Mouse (Mus musculus): ENCODE results near the gene Mmp14.
A peak's percentile ranks its signal among the peaks of the same experiment; 100 is the strongest.

Gene Mmp14

DNA sequence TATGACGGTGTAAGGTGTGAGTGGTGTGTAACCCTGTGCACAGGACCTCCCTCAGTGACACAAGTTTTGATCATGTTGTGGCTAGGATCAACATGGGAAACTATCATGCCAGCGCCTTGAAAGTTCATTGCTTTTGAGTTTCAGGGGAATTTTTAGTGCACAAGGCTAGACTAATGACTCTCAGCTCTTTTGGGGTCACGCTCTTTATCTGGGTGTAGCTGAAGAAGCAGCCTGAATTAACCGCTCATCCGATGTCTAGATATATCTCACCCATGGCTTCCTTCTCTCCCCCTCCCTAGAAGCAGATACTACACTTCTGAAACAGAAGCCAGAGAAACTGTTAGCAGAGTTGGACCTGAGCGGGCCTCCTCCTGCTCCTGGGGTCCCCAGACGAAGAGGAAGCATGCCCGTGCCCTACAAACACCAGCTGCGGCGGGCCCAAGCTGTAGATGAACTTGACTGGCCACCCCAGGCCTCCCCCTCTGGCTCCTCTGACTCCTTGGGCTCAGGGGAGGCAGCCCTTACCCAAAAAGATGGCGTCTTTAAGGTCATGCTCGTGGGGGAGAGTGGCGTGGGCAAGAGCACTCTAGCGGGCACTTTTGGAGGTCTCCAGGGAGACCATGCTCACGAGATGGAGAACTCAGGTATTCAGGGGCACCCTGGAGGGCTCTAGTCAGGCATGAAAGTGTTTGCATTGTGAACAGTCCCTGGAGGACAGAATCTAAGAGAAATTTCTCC lies 45.9 kb downstream of the Mmp14 start:
- peak; percentile 74 for DNase-seq

DNA sequence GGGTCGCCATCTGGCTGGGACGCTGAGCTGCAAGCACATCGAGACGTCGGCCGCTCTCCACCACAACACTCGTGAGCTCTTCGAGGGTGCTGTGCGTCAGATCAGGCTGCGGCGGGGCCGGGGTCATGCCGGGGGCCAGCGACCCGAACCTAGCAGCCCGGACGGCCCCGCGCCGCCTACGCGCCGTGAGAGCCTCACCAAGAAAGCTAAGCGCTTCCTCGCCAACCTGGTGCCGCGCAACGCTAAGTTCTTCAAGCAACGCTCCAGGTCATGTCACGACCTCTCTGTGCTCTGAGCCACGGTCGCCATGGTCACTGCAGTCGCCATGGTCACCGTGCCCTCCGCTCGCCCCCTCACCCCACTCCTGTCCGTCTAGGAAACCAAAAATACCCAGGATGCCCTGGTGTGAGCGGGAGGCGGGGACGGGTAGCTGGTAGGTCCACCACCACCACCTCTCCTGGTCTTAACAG lies 48.1 kb downstream of the Mmp14 start:
- peak; percentile 90 for DNase-seq

DNA sequence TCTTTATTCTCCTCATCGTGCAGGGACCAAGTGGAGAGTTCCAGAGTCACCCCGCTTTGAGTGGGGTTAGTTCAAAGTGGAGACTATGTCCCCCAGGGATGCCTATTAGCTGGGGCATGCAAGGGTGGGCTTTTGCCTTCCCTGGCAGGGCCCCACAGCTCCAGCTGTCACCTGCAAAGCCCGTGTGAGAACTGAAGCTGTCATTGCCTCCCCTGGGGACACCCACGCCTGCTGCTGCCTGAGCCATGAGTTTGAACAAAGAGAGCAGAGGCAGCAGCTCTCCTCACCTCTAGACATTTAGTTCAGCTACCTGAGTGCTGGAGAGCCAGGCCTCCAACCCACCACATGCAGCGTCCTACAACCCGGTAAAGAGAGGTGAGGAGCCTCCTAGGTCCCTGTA lies 49.3 kb downstream of the Mmp14 start:
- no peak for DNase-seq

DNA sequence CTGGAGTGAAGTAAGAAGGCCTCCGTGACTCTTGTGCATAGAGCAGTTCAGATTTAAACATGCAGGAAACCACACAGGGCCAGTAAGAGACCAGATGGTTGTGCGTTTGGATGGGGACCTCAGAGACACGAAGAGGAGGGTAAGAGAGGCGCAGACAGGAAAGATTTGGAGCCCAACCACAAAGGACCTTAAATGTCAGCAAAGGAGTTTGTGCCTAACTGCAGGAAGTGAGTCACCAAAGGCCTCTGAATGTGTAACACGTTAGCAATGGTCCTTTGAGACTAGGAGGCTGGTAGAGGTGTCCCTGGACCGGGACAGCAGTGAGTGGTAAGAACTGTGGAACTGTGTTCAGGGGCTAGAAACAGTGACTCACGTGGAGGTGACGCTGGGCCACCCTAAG lies 50.0 kb downstream of the Mmp14 start:
- no peak for DNase-seq

DNA sequence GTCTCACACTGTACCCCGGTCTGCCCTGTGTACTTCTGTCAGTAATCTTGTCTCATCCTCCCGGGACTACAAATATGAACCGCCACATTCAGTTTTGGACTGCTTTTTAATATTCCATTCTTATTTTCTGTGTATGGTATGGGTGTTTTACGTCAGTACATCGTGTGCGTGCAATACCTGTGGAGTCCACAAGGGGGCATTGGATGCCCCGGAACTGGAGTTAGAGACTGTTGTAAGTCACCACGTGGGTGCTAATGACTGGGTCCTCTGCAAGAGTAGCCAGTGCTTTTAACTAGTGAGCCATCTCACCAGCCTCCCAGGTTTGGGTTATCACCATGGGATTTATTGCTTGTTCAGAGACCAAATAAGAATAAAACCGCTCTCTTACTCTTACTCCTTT lies 51.1 kb downstream of the Mmp14 start:
- DNase-seq, result no peak

DNA sequence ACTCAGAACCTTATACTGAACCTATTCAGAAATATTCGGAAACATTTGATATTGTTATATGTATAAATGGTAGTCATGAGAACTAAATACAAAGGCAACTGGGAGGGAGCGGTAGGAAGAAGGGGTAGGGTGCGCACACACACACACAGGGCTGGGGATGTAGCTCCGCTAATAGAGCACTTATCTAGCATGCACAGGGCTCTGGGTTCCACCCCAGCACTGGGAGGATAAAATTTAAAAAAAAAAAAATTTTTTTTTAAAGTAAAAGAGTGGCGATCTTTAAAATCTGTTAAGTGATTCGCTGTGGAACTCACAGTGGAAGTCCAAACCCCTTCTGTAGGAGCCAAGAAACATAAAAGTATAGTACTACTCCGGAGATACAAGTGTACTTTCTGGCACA lies 54.5 kb downstream of the Mmp14 start:
- DNase-seq, result no peak

DNA sequence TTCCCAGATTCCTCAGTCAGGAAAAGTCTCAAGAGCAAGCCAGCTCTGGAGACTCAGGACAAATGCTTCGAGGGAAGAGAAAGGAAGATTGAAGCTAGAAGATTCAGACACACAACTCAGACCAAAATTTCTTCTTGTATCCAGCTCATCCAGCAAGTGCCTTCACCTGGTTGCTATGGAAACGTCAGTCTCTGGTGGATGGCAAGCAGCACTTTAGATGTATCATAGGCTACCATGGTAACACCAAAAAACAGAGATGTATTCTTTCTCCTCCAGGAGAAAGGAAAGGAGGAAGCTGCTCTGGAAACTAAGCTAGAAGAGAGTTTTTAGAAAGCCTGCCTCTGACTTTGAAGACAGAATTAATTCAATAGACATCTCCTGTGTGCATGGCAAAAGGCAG lies 56.3 kb downstream of the Mmp14 start:
- no peak for DNase-seq

DNA sequence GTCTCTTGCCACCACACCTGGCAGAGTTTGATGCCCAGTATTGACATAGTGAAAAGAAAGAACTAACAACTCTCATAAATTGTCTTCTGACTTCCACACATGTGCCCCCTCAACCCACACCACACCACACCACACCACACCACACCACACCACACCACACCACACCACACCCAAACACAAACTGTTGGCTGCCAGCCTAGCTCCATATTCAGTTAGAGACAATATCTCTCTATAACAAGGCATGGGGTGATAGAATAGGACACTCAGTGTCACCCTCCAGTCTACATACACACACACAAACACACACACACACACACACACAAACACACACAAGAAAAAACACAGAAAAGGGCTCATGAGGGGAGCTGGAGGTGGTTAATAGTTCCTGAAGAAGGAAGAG lies 56.9 kb downstream of the Mmp14 start:
- peak; percentile 49 for DNase-seq

DNA sequence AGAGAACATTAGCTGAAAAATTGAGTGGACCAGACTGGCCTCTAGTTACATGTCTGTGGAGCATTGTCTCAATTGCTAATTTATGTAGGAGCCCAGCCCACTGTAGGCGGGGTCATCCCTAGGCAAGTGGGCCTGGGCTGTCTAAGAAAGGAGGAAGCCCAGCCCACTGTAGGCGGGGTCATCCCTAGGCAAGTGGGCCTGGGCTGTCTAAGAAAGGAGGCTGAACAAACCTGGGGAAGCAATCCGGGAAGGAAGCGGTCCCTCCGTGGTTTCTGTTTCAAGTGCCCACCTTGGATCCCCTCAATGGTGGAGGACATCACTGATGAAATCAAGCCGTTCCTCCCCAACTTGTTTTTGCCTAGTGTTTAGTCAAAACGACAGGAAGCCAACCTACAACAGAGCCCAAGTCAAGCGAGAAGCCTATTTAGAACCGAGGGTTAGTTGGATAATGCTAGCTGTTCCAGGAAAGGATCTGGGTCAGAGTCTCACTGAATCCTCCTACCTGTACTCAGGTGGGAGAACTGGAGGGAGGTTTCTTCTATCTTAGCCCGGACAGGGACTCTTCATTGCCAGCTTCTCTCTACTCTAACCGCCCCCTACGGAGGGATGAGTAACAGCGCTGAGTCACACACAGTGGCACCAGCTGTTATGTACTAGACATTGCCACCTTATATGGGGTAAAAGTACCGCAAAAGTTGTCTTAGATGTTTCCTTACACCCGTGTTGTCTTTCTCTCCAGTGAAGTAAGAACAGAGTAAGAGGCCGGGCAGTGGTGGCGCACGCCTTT lies 61.1 kb downstream of the Mmp14 start:
- DNase-seq, result no peak

DNA sequence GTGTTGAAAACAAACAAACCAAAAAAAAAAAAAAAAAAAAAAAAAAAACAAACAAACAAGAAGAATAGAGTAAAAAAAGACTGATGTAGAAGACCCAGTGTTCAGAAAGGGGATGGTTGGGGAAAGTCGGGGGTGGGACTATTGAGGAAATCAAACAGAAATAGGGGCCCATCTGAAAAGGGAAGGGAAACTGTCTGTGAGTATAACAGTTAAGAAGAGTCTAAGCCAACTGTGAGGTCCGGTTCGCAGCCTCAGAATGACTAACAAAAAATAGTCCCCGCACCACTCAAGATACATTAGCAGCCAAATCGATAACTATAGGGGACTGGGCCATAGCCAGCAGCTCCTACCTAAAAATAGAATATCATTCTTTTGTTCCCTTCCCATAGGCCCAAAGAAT lies 61.8 kb downstream of the Mmp14 start:
- DNase-seq, result no peak

DNA sequence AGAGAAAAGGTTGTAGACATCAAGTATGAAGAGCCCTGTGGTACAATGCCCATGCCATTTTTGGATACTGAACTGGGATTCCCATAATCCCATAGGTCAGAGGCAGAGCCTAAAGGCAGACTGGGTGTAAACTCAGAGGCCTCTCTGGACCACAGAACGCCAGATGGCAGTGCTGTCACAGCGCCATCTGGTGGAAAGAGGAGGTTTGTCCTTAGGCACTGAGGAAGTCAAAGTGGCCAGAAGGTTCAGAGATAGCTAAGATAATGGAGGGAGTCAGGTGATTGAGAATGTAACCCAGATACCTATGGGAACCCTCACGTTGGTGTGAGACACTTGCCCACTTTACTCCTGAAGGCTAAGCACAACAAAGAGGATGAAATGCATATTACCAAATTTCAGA lies 62.8 kb downstream of the Mmp14 start:
- no peak for DNase-seq

Measured in heart, adult 11 months (tissue).